Mouse (Mus musculus): ENCODE measurements at regions not wholly inside any gene's neighbourhood (a gene's known extent, or its start where the extent isn't known, plus 50 kb on each side); places are given as distances from the start of the nearest gene placed in this dataset.

DNA sequence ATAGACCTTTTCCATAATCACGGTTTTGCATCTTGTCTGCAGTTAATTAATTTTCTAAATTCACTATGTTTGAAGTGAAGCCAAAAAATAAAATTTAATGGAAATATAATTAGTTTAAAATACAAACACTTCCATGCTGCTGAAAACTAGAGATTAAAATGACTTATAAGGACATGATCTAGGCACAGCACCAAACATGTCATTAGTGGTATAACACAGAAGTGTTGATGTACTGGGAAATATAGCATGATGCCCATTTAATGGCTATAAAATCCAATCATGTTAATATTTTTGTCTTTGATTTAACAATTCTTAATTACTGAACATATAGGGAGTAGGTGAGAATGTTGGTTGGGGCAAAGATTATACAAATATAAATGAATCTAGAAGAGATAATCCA lies 487.5 kb upstream of the Gm38303 start:
- 0 out of 2 replicates have a peak, but pooled peaks have one; percentile 63 for ATAC-seq (replicated peaks)
- no peaks in the 10 kb centered on the region for H3K4me1 ChIP-seq
- 73% methylated on average over 1 of the region's 1 CpGs for WGBS

DNA sequence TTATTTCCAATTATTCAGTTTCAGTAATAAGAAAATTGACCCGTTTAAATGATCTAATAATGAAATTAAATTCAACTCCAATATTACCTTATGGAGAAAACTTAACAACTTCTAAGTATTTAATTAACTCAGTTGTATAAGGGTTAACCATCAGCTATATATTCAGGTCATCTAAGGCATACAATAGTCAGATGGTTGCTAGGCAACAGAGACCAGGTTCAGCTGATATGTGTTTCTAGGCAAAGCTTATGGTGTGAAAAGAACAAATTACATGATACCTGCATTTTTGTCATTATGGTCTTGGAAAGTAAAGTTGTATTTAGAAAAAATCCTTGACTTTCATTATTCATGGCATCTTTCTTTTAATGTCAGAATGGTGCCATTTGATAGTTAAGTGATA lies 487.1 kb upstream of the Gm38303 start:
- H3K9ac ChIP-seq: no peak overlapping the region
- WGBS: 79% methylated on average over 1 of the region's 1 CpGs
- ATAC-seq (replicated peaks): peak; percentile 89

More for the DNA sequence above, 487.5 kb upstream of the Gm38303 start:
- Histone ChIP-seq H3K27me3 (replicated peaks) (no peaks in the 10 kb centered on the region), H3K4me2 (no peak overlapping the region), H3K27ac (no peak overlapping the region), H3K9ac (no peak overlapping the region), H3K4me3 (no peak overlapping the region), H3K9me3 (no peaks in the 10 kb centered on the region), H3K36me3 (replicated peaks) (no peaks in the 10 kb centered on the region)

DNA sequence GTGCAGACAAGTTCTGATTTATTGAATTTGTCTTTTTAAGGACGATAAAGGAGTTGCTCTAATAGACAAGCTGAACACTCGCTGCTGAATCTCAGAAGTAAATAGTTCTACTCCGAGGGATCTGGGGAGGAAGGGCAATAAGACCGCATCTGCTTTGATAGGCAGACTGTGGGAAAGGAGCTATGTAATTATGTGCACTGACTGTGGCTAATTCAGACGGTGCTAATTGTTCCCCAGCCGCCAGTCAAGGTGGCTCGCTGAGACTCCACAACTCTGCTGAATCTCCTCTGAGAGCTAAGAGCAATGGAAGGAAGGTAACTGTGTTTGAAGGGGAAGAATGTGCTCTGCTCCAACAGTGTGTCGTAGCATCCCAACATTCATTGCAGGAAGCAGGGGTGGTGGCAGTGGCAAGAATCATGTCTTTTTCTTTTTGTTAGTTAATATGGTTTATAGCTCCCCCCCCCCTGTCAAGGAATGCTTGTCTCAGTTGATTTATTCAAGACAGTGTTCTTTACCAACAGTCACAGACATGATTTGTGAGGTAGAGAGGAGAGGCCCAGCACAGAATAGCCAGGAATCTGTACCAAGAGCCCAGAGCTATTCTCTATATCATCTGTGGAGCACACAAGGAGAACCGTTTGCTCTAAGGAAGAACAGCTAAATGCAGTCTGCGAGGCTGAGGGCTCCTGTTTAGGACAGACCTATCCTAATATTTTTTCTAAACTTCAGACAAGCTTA lies 440.9 kb upstream of the Gm38303 start:
- 59% methylated on average over 10 of the region's 10 CpGs for WGBS
- Histone ChIP-seq H3K9ac (no peak overlapping the region), H3K36me3 (replicated peaks) (no peaks in the 10 kb centered on the region), H3K4me3 (no peak overlapping the region), H3K4me2 (no peak overlapping the region), H3K27me3 (replicated peaks) (no peaks in the 10 kb centered on the region), H3K27ac (no peak overlapping the region), H3K9me3 (no peaks in the 10 kb centered on the region), H3K4me1 (no peaks in the 10 kb centered on the region)
- 0 out of 2 replicates have a peak, but pooled peaks have one; percentile 33 for ATAC-seq (replicated peaks)

More for the DNA sequence above, 487.1 kb upstream of the Gm38303 start:
- no peak overlapping the region for H3K27ac ChIP-seq
- H3K4me1 ChIP-seq: no peaks in the 10 kb centered on the region
- no peak overlapping the region for H3K4me3 ChIP-seq
- H3K4me2 ChIP-seq: no peak overlapping the region
- no peaks in the 10 kb centered on the region for H3K27me3 ChIP-seq (replicated peaks)
- no peaks in the 10 kb centered on the region for H3K36me3 ChIP-seq (replicated peaks)
- no peaks in the 10 kb centered on the region for H3K9me3 ChIP-seq
